ENCODE assay signal across 11 mouse cellular contexts in genomic region chr4:82762430-82763119, GRCm38 (mm10). TPM values are rescaled to one million over a fixed set of nuclear protein-coding genes. Genes with fewer than 3 reads are reported as not detected.
DNase-seq lines count a peak whose midpoint lies in the region; ATAC-seq and TF ChIP-seq lines count a peak whose summit lies in the region.
"Had no signal": no experiment of that assay in that cellular context is flagged by ENCODE, and none has a peak within 500 bp of the region (broad histone marks: within the 10 kb centered on the region; RNA-seq: fewer than 3 reads in every experiment).

No protein-coding gene starts in this region.

- H3K4me2 ChIP-seq in heart, embryonic 11.5 days = peak overlapping the region; percentile 27
- H3K4me2 ChIP-seq in forebrain, embryonic 16.5 days (ENCODE audit: low read length) = no peak overlapping the region
- H3K4me2 ChIP-seq: intestine, embryonic 15.5 days had no signal

- H3K27me3 ChIP-seq in heart, embryonic 11.5 days (ENCODE audit: control insufficient read depth, insufficient read depth, low read length) = no peaks in the 10 kb centered on the region
- no peaks in the 10 kb centered on the region for H3K27me3 ChIP-seq in forebrain, embryonic 16.5 days (replicated peaks; ENCODE audit: control insufficient read depth, insufficient read depth, low read length)
- H3K27me3 ChIP-seq: intestine, embryonic 15.5 days had no signal

- intact Hi-C loops in left cerebral cortex, postnatal 36 days (cut with DNase I) = no loop called here
- intact Hi-C loops in left cerebral cortex, postnatal 25 days (cut with DNase I) = no loop called here

- ATAC-seq in heart, embryonic 11.5 days (replicated peaks; ENCODE audit: insufficient number of reproducible peaks, low FRiP score, low TSS enrichment) = no peak
- ATAC-seq in forebrain, embryonic 16.5 days = 0 out of 2 replicates have a peak, but pooled peaks have one; percentile 20
- ATAC-seq: intestine, embryonic 15.5 days had no signal

- 16% methylated on average over 10 of the region's 10 CpGs for WGBS in heart, embryonic 11.5 days (ENCODE audit: insufficient replicate concordance)
- 11% methylated on average over 10 of the region's 10 CpGs for WGBS in forebrain, embryonic 16.5 days

- H3K4me3 ChIP-seq in heart, embryonic 11.5 days (ENCODE audit: low read depth, low read length) = no peak overlapping the region
- no peak overlapping the region for H3K4me3 ChIP-seq in ES-E14 (ENCODE audit: insufficient read depth in 1 of 2, low read depth in 1 of 2, low read length in 2 of 2, poor library complexity in 1 of 2, severe bottlenecking in 1 of 2)
- H3K4me3 ChIP-seq in forebrain, embryonic 16.5 days (replicated peaks; ENCODE audit: low read length) = no peak overlapping the region
- H3K4me3 ChIP-seq: intestine, embryonic 15.5 days had no signal

- H3K36me3 ChIP-seq in heart, embryonic 11.5 days (ENCODE audit: control insufficient read depth, insufficient read depth, low read length) = no peaks in the 10 kb centered on the region
- no peaks in the 10 kb centered on the region for H3K36me3 ChIP-seq in ES-E14 (ENCODE audit: control insufficient read depth, insufficient read depth, low read length, poor library complexity, severe bottlenecking)
- H3K36me3 ChIP-seq in forebrain, embryonic 16.5 days (ENCODE audit: control insufficient read depth, insufficient read depth) = no peaks in the 10 kb centered on the region
- H3K36me3 ChIP-seq: intestine, embryonic 15.5 days had no signal

- DNase-seq in heart, adult 8-10 months (ENCODE audit: low spot score) = no peak
- peak; percentile 33 for DNase-seq in ES-E14 (ENCODE audit: low read depth, low spot score)
- peak; percentile 69 for DNase-seq in mesoderm, embryonic 11.5 days (ENCODE audit: low read depth, low spot score)
- DNase-seq in left cerebral cortex, postnatal 36 days (ENCODE audit: low spot score in 2 of 2) = no peak
- no peak for DNase-seq in adrenal gland, adult 2 months
- DNase-seq in left cerebral cortex, postnatal 25 days (ENCODE audit: low spot score in 2 of 2) = no peak
- DNase-seq: cerebellum, adult 11 months had no signal

- in situ Hi-C loops in ES-E14 (cut with MboI; ENCODE audit: low sequenced_read_pairs in 2 of 2, unreplicated experiment in 2 of 2) = no loop called here

- peaks cover 3% of the 10 kb centered on the region; the same call in 1 of the 2 replicates for H3K4me1 ChIP-seq in heart, embryonic 11.5 days (ENCODE audit: control insufficient read depth, insufficient read depth, low read length)
- peaks cover 0 to 8% of the 10 kb centered on the region in 2 experiments; a peak in 2 of 4 replicates for H3K4me1 ChIP-seq in ES-E14 (ENCODE audit: control insufficient read depth in 2 of 2, insufficient read depth in 2 of 2, low read length in 2 of 2, poor library complexity in 1 of 2)
- H3K4me1 ChIP-seq in forebrain, embryonic 16.5 days (replicated peaks; ENCODE audit: control insufficient read depth, insufficient read depth, low read length) = 0 out of 2 replicates have a peak, but pooled peaks cover 2% of the 10 kb centered on the region
- H3K4me1 ChIP-seq: intestine, embryonic 15.5 days had no signal

- no peaks in the 10 kb centered on the region for H3K9me3 ChIP-seq in heart, embryonic 11.5 days (replicated peaks; ENCODE audit: control insufficient read depth, low read length)
- no peaks in the 10 kb centered on the region for H3K9me3 ChIP-seq in ES-E14 (ENCODE audit: control insufficient read depth, insufficient read depth, low read depth, low read length)
- H3K9me3 ChIP-seq in forebrain, embryonic 16.5 days (ENCODE audit: control insufficient read depth, low read length) = no peaks in the 10 kb centered on the region
- H3K9me3 ChIP-seq: intestine, embryonic 15.5 days had no signal

- no peak overlapping the region for H3K9ac ChIP-seq in heart, embryonic 11.5 days (ENCODE audit: low read depth, low read length)
- no peak overlapping the region for H3K9ac ChIP-seq in ES-E14 (ENCODE audit: insufficient read depth, low read depth, low read length, poor library complexity, severe bottlenecking)
- H3K9ac ChIP-seq in forebrain, embryonic 16.5 days (replicated peaks; ENCODE audit: low read depth, low read length) = no peak overlapping the region
- H3K9ac ChIP-seq: intestine, embryonic 15.5 days had no signal

- no peak overlapping the region for H3K27ac ChIP-seq in heart, embryonic 11.5 days (ENCODE audit: low read depth, low read length)
- H3K27ac ChIP-seq in ES-E14 (ENCODE audit: insufficient read depth, low read depth, low read length, poor library complexity, severe bottlenecking) = no peak overlapping the region
- no peak overlapping the region for H3K27ac ChIP-seq in forebrain, embryonic 16.5 days (ENCODE audit: low read length)
- H3K27ac ChIP-seq: intestine, embryonic 15.5 days; macrophage had no signal

TF ChIP-seq in ES-E14, 5 proteins besides CTCF, POLR2A, EP300 and RAD21:
- TF ChIP-seq ZC3H11A (IDR thresholded peaks at IDR 0.05; ENCODE audit: borderline replicate concordance, low read depth, low read length) = no peak; the same call in 1 of the 2 replicates
- no peak for TF ChIP-seq MAFK (IDR thresholded peaks at IDR 0.05; ENCODE audit: insufficient read depth, low read depth, low read length)
- TF ChIP-seq ZNF384 (IDR thresholded peaks at IDR 0.05; ENCODE audit: low read depth, low read length) = peak; percentile 85
TF ChIP-seq in ES-E14: peak in this region for 1.

RNA-seq across cellular contexts. Expression of gene Nfib, which starts 57.0 kb away (rescaled TPM):
- polyA plus RNA-seq in heart, embryonic 11.5 days (2014; fragmentation: Nextera tagmentation; extraction: Ambion mirVana) = 54.6 and 59.0 TPM in 2 replicates
- 100 to 1,000 TPM; 115 to 138 (median 131) TPM for total RNA-seq in heart, adult 8-10 months (2022)
- total RNA-seq in ES-E14 (2012; rRNA removed) = 8.1 and 8.9 TPM in 2 replicates
- 263 and 276 TPM in 2 replicates for polyA plus RNA-seq in forebrain, embryonic 16.5 days (2015; fragmentation: Nextera tagmentation; extraction: Ambion mirVana)
- 10 to 100 TPM; 79.7 to 96.6 TPM for total RNA-seq in left cerebral cortex, postnatal 36 days (2021)
- total RNA-seq in adrenal gland, adult 2 months (2021) = 10 to 100 TPM; 84.1 to 86.3 TPM
- 11.7 and 19.6 TPM in 2 replicates for polyA plus RNA-seq in adrenal gland, adult 2 months (2012; rRNA removed)
- total RNA-seq in left cerebral cortex, postnatal 25 days (2021) = 10 to 100 TPM; 83.6 to 91.1 TPM
- polyA plus RNA-seq: macrophage had no signal

Comparison
In these comparisons a context has a peak if more than half of its experiments do, and no peak if none do; other contexts are left out.
1. DNase-seq: peak in ES-E14 (single experiment) and mesoderm, embryonic 11.5 days (single experiment); none in heart, adult 8-10 months (single experiment), left cerebral cortex, postnatal 36 days (0 of 2), adrenal gland, adult 2 months (single experiment) and left cerebral cortex, postnatal 25 days (0 of 2).